ENCODE assay signal across 20 mouse cellular contexts in genomic region chr5:121313764-121314474, GRCm38 (mm10).
DNase-seq lines count a peak whose midpoint lies in the region; ATAC-seq and TF ChIP-seq lines count a peak whose summit lies in the region.
"Had no signal": no experiment of that assay in that cellular context is flagged by ENCODE, and none has a peak within 500 bp of the region (broad histone marks: within the 10 kb centered on the region; RNA-seq: fewer than 3 reads in every experiment).

No protein-coding gene starts in this region.

- ATAC-seq in frontal cortex, adult (ENCODE audit: low TSS enrichment): peak; percentile 44; the same call in 1 of the 2 replicates
- no peak for ATAC-seq in neural tube, embryonic 15.5 days (ENCODE audit: low FRiP score)
- ATAC-seq: activated CD4-positive, CD25-positive, alpha-beta regulatory T cell, adult 4 months; midbrain, embryonic 13.5 days; Patski had no signal

- no peak overlapping the region for H3K4me3 ChIP-seq in neural tube, embryonic 15.5 days (replicated peaks)
- H3K4me3 ChIP-seq: forebrain, embryonic 12.5 days; gastrocnemius, adult 2 months; limb, embryonic 12.5 days; midbrain, embryonic 13.5 days had no signal

- no peaks in the 10 kb centered on the region for H3K4me1 ChIP-seq in neural tube, embryonic 15.5 days
- H3K4me1 ChIP-seq: forebrain, embryonic 12.5 days; limb, embryonic 12.5 days; midbrain, embryonic 13.5 days had no signal

- DNase-seq in frontal cortex, postnatal 25 days (ENCODE audit: low spot score in 2 of 2): no peak
- peak; percentile 14 for DNase-seq in brain, embryonic 14.5 days (ENCODE audit: low read depth)
- DNase-seq in cerebellum, adult 9-11 months: peak; percentile 55
- DNase-seq in layer of hippocampus, adult 9-11 months: peak; percentile 82
- DNase-seq in gastrocnemius, postnatal 14 days: no peak
- DNase-seq: adrenal gland, postnatal 36 days; gastrocnemius, adult 2 months; heart, adult 18-20 months; heart, postnatal 4 days; kidney, adult 8-10 months; kidney, postnatal 36 days; thymus, postnatal 25 days had no signal

- H3K4me2 ChIP-seq in neural tube, embryonic 15.5 days: no peak overlapping the region
- H3K4me2 ChIP-seq: forebrain, embryonic 12.5 days; limb, embryonic 12.5 days; midbrain, embryonic 13.5 days had no signal

- no peak for TF ChIP-seq POLR2A in brain, embryonic 14.5 days (IDR thresholded peaks at IDR 0.05; ENCODE audit: borderline replicate concordance, extremely low read depth, insufficient read depth, insufficient read length, poor library complexity, severe bottlenecking)

- TF ChIP-seq CTCF in brain, embryonic 14.5 days (IDR thresholded peaks at IDR 0.05; ENCODE audit: borderline replicate concordance, extremely low read depth, insufficient read depth, insufficient read length): no peak

- H3K36me3 ChIP-seq in neural tube, embryonic 15.5 days: peaks cover 95% of the 10 kb centered on the region

- WGBS in neural tube, embryonic 15.5 days: 89% methylated on average over 10 of the region's 10 CpGs

- H3K9me3 ChIP-seq in neural tube, embryonic 15.5 days (replicated peaks): no peaks in the 10 kb centered on the region
- H3K9me3 ChIP-seq: forebrain, embryonic 12.5 days; limb, embryonic 12.5 days; midbrain, embryonic 13.5 days had no signal

- H3K9ac ChIP-seq in neural tube, embryonic 15.5 days (replicated peaks): no peak overlapping the region
- H3K9ac ChIP-seq: forebrain, embryonic 12.5 days; limb, embryonic 12.5 days; liver, embryonic 14.5 days; midbrain, embryonic 13.5 days had no signal

- H3K27ac ChIP-seq in neural tube, embryonic 15.5 days (replicated peaks): no peak overlapping the region
- H3K27ac ChIP-seq: forebrain, embryonic 12.5 days; gastrocnemius, adult 2 months; limb, embryonic 12.5 days; liver, embryonic 14.5 days; midbrain, embryonic 13.5 days had no signal

- no peaks in the 10 kb centered on the region for H3K27me3 ChIP-seq in neural tube, embryonic 15.5 days (replicated peaks)
- H3K27me3 ChIP-seq: forebrain, embryonic 12.5 days; limb, embryonic 12.5 days; midbrain, embryonic 13.5 days; Patski had no signal

- intact Hi-C loops in gastrocnemius, postnatal 14 days (cut with DNase I; ENCODE audit: low total_unique reads): no loop called here

Comparison
In these comparisons a context has a peak if more than half of its experiments do, and no peak if none do; other contexts are left out.
1. DNase-seq: peak in brain, embryonic 14.5 days (single experiment), cerebellum, adult 9-11 months (single experiment) and layer of hippocampus, adult 9-11 months (single experiment); none in frontal cortex, postnatal 25 days (0 of 2) and gastrocnemius, postnatal 14 days (single experiment).